Mouse (Mus musculus): Measurements from ENCODE around the gene Pdia3.

- TF ChIP-seq POLR2A (IDR thresholded peaks at IDR 0.05; ENCODE audit: insufficient read depth, low read depth, low read length), result no peak
- TF ChIP-seq CTCF (IDR thresholded peaks at IDR 0.05; ENCODE audit: insufficient read depth, low read depth, low read length), result no peak
Observed at GRCm38 (mm10) chr2:121442259-121443067, 28.9 kb downstream of the Pdia3 start.
